Mouse (Mus musculus) midbrain, embryonic 11.5 days (tissue): ENCODE results near the gene Gm20683. TPM values are rescaled to one million over a fixed set of nuclear protein-coding genes. Genes with fewer than 3 reads are reported as not detected.

ENCODE experiments used
- ATAC-seq: fragments of 200-750 bp; cut with Nextera tagmentation; 2 replicates; pipeline ENCODE4 v1.8.0; 2017; ENCODE audit warnings: moderate TSS enrichment, moderate library complexity; ENCODE audit not compliant: low FRiP score
- DNase-seq: peaks from one replicate; pipeline ENCODE4 v3.0.0; 2015; ENCODE audit warnings: low spot score; ENCODE audit errors: missing footprints
- H3K27ac ChIP-seq: fragments of 300-500 bp; sonication (generic); 2 replicates; pipeline ENCODE4 v1.5.1; 2014; ENCODE audit warnings: low read depth, low read length
- H3K27me3 ChIP-seq: fragments of 300-500 bp; sonication (generic); 2 replicates; pipeline ENCODE4 v1.6.1; 2014; ENCODE audit warnings: mild to moderate bottlenecking, low read length, moderate library complexity, mixed read lengths; ENCODE audit not compliant: control insufficient read depth, insufficient read depth
- H3K36me3 ChIP-seq: fragments of 300-500 bp; sonication (generic); 2 replicates; pipeline ENCODE4 v1.6.1; 2014; ENCODE audit warnings: mild to moderate bottlenecking, low read length, moderate library complexity, mixed read lengths; ENCODE audit not compliant: control insufficient read depth, insufficient read depth
- H3K4me1 ChIP-seq: fragments of 300-500 bp; sonication (generic); 2 replicates; pipeline ENCODE4 v1.6.1; 2014; ENCODE audit warnings: low read length; ENCODE audit not compliant: control insufficient read depth, insufficient read depth
- H3K4me2 ChIP-seq: fragments of 300-500 bp; sonication (generic); 2 replicates; pipeline ENCODE4 v1.6.1; 2014; ENCODE audit warnings: mild to moderate bottlenecking, moderate library complexity
- H3K4me3 ChIP-seq: fragments of 300-500 bp; sonication (generic); 2 replicates; pipeline ENCODE4 v1.5.1; 2014; ENCODE audit warnings: low read depth, low read length
- H3K9ac ChIP-seq: fragments of 300-500 bp; sonication (generic); 2 replicates; pipeline ENCODE4 v1.6.1; 2014; ENCODE audit warnings: low read length
- H3K9me3 ChIP-seq: fragments of 300-500 bp; sonication (generic); 2 replicates; pipeline ENCODE4 v1.6.1; 2016; ENCODE audit warnings: low read length; ENCODE audit not compliant: control insufficient read depth
- WGBS: fragments of 180-500 bp; shearing (Covaris S2); extraction: QIAGEN DNeasy Blood & Tissue Kit; methylation state at CpG from one replicate; pipeline ENCODE4 v1.1.7; 2014; 5-methylcytosine and 5-hydroxymethylcytosine counted together
- polyA plus RNA-seq: library from polyadenylated mRNA; unstranded; fragments of >200 nt; fragmentation: Nextera tagmentation; extraction: Ambion mirVana; gene quantifications from 2 replicates; pipeline ENCODE4 v1.2.1, GENCODE M21; 2014

Gene Gm20683
- polyA plus RNA-seq, 1 experiment from 2014 or later, result 1.2 TPM

DNA sequence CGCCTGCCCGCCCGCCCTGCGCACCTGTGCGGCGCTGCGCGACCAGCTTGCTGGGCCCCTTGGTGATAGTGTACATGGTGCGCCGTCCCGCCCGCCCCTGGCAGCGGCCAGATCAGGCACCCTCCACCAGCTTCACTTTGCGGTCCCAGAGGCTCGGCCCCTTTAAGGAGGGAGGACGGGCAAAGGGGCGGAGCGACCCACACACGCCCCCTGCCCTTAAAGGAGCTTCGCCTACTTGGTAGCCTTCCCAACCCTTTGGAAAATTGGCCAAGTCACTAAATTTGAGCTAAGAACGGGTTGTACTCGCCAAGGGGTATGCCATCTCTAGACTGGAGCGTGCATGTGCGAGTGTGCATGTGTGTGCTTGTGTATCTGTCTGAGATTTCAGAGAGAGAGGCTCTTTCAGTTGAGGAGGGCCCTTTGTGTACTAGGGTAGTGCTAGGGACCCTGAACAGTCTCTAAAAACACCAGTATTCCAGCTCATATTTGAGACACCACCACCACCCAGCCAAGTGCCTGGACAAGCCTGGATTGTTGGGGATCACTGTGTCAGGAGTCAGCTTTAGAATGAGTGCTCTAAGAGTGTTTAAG, 27.1 kb upstream of the Gm20683 start, which contains the start of gene Mcrip2:
Mcrip2 (minus strand) TSS at position 164 of the 591 bp plus-strand sequence.
- ATAC-seq (peak; percentile 84), DNase-seq (peak; percentile 95)
- H3K36me3 ChIP-seq, result no peaks in the 10 kb centered on the region
- H3K4me2 ChIP-seq, result peak within 1 kb of the TSS; percentile 98
- peak within 1 kb of the TSS; percentile 81 for H3K4me3 ChIP-seq
- under 1% methylated on average over 24 of the region's 24 CpGs for WGBS
- H3K9ac ChIP-seq, result peak within 1 kb of the TSS; percentile 64
- no peak within 1 kb of the TSS for H3K27ac ChIP-seq
- peaks cover 9% of the 10 kb centered on the region for H3K4me1 ChIP-seq
- no peaks in the 10 kb centered on the region for H3K27me3 ChIP-seq
- no peaks in the 10 kb centered on the region for H3K9me3 ChIP-seq

DNA sequence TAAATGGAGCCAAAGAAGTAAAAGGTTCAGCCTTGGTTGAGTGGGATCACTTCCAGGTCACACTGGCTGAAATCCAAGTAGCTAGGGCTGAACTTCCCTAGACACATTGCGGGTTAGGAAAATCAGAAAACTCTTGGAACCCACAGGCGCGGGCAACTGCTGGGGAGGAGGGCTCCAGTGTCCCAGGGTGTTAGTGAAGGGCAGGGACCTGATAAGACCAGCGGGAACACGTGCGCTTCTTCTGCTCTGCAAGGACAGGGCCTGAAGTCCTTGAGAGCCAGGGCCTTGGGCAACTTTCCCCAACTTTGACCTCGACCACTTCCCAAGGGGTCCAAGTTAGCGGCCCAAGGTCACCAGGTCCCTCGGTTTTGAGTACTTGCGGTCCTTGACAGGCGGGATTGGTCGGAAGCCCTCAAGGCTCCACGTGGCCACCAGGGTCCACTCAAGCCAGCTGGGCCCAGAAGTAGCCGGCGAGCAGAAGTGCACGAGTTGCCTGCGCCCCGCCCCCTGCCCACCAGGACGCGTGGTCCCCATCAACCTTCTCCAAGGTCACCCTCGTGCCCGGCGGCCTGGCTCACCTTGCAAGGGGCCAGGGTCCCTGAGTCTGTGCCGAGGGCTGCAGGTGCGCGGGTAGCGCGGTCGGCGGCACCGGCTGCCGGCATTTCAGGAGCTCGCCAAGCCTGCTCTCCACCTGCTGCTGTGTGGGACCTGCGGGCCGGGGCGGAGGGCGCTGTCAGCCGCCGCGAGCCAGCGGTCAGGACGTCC, 26.5 kb upstream of the Gm20683 start:
- Histone ChIP-seq H3K9ac (peak overlapping the region; percentile 64), H3K4me3 (peak overlapping the region; percentile 81), H3K27ac (no peak overlapping the region), H3K27me3 (no peaks in the 10 kb centered on the region), H3K9me3 (no peaks in the 10 kb centered on the region), H3K4me2 (peak overlapping the region; percentile 98), H3K36me3 (no peaks in the 10 kb centered on the region), H3K4me1 (peaks cover 9% of the 10 kb centered on the region)
- DNase-seq, result peak; percentile 91
- 1% methylated on average over 42 of the region's 42 CpGs for WGBS
- peak; percentile 66 for ATAC-seq

DNA sequence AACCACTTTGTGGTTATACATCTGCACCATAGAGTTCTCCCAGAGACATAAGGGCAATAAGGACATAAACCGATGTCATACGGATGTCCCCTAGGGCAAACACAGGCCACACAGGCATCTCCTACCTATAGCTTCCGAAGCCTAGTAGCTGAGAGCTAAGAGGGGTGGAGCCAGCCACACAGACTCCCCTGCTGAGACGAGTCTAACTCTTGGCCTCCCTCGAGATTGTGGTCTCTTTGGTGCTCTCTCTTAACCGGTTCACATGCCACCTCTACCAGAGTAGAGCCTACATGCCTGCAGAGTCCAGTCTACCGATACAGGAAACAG, 25.9 kb upstream of the Gm20683 start:
- H3K4me1 ChIP-seq, result peaks cover 9% of the 10 kb centered on the region
- H3K4me3 ChIP-seq, result peak overlapping the region; percentile 81; the same call in 1 of the 2 replicates
- H3K27ac ChIP-seq, result no peak overlapping the region
- no peaks in the 10 kb centered on the region for H3K9me3 ChIP-seq
- ATAC-seq (no peak), DNase-seq (no peak)
- 17% methylated on average over 7 of the region's 7 CpGs for WGBS
- peak overlapping the region; percentile 98 for H3K4me2 ChIP-seq
- no peak overlapping the region for H3K9ac ChIP-seq
- H3K27me3 ChIP-seq, result no peaks in the 10 kb centered on the region
- no peaks in the 10 kb centered on the region for H3K36me3 ChIP-seq

DNA sequence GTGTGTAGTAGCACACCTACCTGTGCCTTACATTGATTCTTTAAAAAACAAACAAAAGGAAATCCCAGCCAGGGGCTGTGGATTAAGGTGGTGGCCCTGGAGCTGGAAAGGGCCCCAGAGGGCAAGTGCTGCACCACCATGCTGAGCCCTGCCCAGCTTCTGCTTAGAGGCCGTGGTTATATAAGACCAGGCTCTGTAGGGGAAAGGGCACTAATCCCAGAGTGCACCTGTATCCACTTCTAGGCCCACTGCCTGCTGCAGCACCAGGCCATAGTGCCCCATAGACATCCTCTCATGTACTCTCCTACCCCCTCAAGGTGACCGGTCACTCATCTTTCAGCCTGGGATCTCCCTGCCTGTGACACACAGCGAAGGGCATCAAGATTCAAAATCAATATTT, 24.6 kb upstream of the Gm20683 start:
- H3K4me3 ChIP-seq, result no peak overlapping the region
- no peaks in the 10 kb centered on the region for H3K9me3 ChIP-seq
- H3K27me3 ChIP-seq, result no peaks in the 10 kb centered on the region
- peaks cover 15% of the 10 kb centered on the region for H3K4me1 ChIP-seq
- ATAC-seq (no peak), DNase-seq (no peak)
- no peak overlapping the region for H3K27ac ChIP-seq
- 89% methylated on average over 3 of the region's 3 CpGs for WGBS
- H3K4me2 ChIP-seq, result no peak overlapping the region
- H3K9ac ChIP-seq, result no peak overlapping the region
- H3K36me3 ChIP-seq, result no peaks in the 10 kb centered on the region

DNA sequence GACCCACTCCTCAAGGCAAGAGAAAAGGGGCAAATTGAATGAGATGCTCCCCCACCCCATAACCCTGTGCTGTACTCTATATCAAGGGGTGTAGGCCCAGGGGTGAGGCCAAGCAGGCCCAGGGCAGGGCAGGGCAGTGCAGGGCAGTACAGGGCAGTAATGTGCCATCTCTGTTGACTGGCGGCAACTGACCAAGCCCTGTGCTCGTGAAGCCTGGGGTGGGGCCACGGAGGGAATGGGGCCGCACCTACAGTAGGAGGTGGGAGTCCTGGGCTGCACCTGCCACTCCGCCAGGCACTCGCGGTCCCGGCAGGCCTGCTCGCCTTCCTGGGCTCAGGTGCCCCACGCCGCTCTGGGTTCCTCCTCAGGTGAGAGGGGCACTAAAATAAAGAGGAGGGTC, 23.7 kb upstream of the Gm20683 start:
- H3K27ac ChIP-seq, result no peak overlapping the region
- peaks cover 23% of the 10 kb centered on the region for H3K4me1 ChIP-seq
- no peak overlapping the region for H3K9ac ChIP-seq
- 95% methylated on average over 11 of the region's 11 CpGs for WGBS
- no peak overlapping the region for H3K4me3 ChIP-seq
- ATAC-seq (no peak), DNase-seq (no peak)
- no peaks in the 10 kb centered on the region for H3K36me3 ChIP-seq
- no peaks in the 10 kb centered on the region for H3K9me3 ChIP-seq
- H3K4me2 ChIP-seq, result no peak overlapping the region
- no peaks in the 10 kb centered on the region for H3K27me3 ChIP-seq

GRCm38 (mm10) chr17:25864311-25864710, 22.7 kb upstream of the Gm20683 start:
- Histone ChIP-seq H3K4me1 (peaks cover 26% of the 10 kb centered on the region), H3K9me3 (no peaks in the 10 kb centered on the region), H3K27ac (no peak overlapping the region), H3K27me3 (no peaks in the 10 kb centered on the region), H3K4me3 (no peak overlapping the region), H3K4me2 (no peak overlapping the region), H3K36me3 (no peaks in the 10 kb centered on the region), H3K9ac (no peak overlapping the region)
- ATAC-seq (no peak), DNase-seq (no peak)
- 89% methylated on average over 14 of the region's 14 CpGs for WGBS

- ATAC-seq, result no peak
- H3K9ac ChIP-seq, result no peak overlapping the region
- H3K36me3 ChIP-seq, result no peaks in the 10 kb centered on the region
- peaks cover 22% of the 10 kb centered on the region for H3K4me1 ChIP-seq
- H3K9me3 ChIP-seq, result no peaks in the 10 kb centered on the region
- no peak overlapping the region for H3K4me3 ChIP-seq
- no peak overlapping the region for H3K27ac ChIP-seq
- H3K27me3 ChIP-seq, result no peaks in the 10 kb centered on the region
- WGBS, result 89% methylated on average over 6 of the region's 6 CpGs
- DNase-seq, result no peak
- no peak overlapping the region for H3K4me2 ChIP-seq
These were observed 22.1 kb upstream of the Gm20683 start for GRCm38 (mm10) chr17:25863681-25864080.

- H3K36me3 ChIP-seq, result no peaks in the 10 kb centered on the region
- H3K9me3 ChIP-seq, result no peaks in the 10 kb centered on the region
- peak overlapping the region; percentile 62 for H3K27ac ChIP-seq
- peak overlapping the region; percentile 63 for H3K4me3 ChIP-seq
- no peak; the same call in 1 of the 2 replicates for ATAC-seq
- DNase-seq, result peak; percentile 92
- peak overlapping the region; percentile 86 for H3K4me2 ChIP-seq
- peaks cover 17% of the 10 kb centered on the region for H3K4me1 ChIP-seq
- no peaks in the 10 kb centered on the region for H3K27me3 ChIP-seq
- WGBS, result 11% methylated on average over 6 of the region's 6 CpGs
- peak overlapping the region; percentile 84 for H3K9ac ChIP-seq
These were observed 20.4 kb upstream of the Gm20683 start for GRCm38 (mm10) chr17:25861704-25862612.
